Mouse (Mus musculus) CH12.LX (cell line): ENCODE data around the gene Mrps12.

Experiments used
- CTCF ChIP-seq, 2 experiments: IDR thresholded peaks in 1 of 2; conservative IDR thresholded peaks in 1 of 2; 2 replicates each; pipeline ENCODE4 v1.5.1; 2011 to 2012; ENCODE audit warnings: low read depth in 2 of 2, low read length in 2 of 2, improper control_type of control experiment in 1 of 2, inconsistent platforms in 1 of 2, mild to moderate bottlenecking in 1 of 2, moderate library complexity in 1 of 2
- ZNF384 ChIP-seq: IDR thresholded peaks from 2 replicates; pipeline ENCODE4 v1.6.1; 2012; ENCODE audit warnings: low read depth, low read length, improper control_type of control experiment, inconsistent platforms

DNA sequence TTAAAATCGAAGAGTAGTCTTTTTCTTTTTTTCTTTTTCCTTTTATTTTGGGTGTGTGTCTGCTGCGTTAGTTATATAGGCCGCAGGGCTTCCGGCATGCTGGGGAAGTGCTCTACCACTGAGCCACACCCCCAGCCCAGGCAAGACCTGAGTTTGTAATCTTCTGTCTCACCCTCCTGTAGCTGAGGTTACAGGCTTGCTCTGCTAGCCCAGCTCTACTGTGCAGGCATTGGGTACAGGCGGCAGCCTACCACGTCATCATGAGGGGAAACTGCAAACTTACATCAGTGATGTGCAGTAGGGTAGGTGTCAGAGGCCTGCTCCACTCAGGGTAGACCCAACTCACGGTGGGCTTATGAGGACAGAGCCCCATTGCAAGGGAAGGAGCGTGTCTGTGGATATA, 39.6 kb upstream of the Mrps12 start:
- TF ChIP-seq CTCF (conservative IDR thresholded peaks at IDR 0.05 in 1 of 2, IDR thresholded peaks at IDR 0.05 in 1 of 2; ENCODE audit: low read depth in 2 of 2, low read length in 2 of 2), result no peak
- TF ChIP-seq ZNF384, result no peak
